Mouse (Mus musculus): ENCODE measurements at regions not wholly inside any gene's neighbourhood (a gene's known extent, or its start where the extent isn't known, plus 50 kb on each side); places are given as distances from the start of the nearest gene placed in this dataset.

DNA sequence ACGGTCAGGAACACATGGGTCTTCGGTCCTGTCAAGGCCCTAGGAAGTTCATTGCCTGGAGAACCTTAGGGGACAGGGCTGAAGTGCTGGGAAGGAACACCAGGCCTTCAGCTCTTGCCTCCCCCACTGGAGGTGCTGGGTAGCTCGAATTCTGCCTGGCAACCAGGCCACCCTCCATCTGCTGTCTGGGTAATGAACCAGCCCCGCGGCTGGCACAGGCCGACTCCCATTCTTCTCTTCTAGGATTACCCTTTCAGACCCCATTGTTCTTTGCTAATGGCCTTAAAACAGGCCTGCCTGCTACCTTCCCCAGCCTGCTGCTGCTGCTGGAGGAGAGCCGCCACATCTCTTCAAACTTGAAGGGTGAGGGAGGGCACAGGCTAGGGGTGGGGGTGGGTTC lies 71.2 kb downstream of the Gadd45g start:
- Histone ChIP-seq H3K4me2 (replicated peaks) (no peak overlapping the region), H3K9me3 (replicated peaks) (no peaks in the 10 kb centered on the region), H3K27me3 (peaks cover 52% of the 10 kb centered on the region), H3K27ac (peak overlapping the region; percentile 80), H3K4me3 (no peak overlapping the region), H3K9ac (no peak overlapping the region), H3K36me3 (no peaks in the 10 kb centered on the region), H3K4me1 (peaks cover 55% of the 10 kb centered on the region)
- 19% methylated on average over 7 of the region's 7 CpGs for WGBS
- peak; percentile 36 for ATAC-seq (ENCODE audit: low FRiP score)

DNA sequence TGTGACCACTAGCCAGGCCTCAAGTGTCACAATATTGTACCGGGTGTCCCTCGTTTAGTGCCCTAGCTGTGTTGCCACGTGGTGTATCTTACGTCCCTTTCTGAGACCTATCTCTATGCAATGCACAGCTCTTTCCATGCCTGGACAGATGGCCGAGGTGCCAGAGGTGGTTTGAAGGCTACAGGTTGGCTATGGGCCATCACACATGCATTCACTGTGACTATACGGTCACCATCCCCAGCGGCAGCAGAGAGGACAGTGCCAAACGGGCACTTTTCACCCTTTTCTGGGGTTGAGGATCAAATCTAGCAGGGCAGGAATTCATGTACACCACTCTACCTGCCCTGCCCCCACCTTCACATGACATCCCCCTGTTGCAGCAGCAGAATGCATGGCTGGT lies 71.6 kb downstream of the Gadd45g start:
- Histone ChIP-seq H3K27me3 (peaks cover 53% of the 10 kb centered on the region), H3K4me3 (no peak overlapping the region), H3K4me1 (peaks cover 55% of the 10 kb centered on the region), H3K27ac (peak overlapping the region; percentile 80), H3K9me3 (replicated peaks) (no peaks in the 10 kb centered on the region), H3K36me3 (no peaks in the 10 kb centered on the region), H3K9ac (no peak overlapping the region), H3K4me2 (replicated peaks) (peak overlapping the region; percentile 21; the same call in 1 of the 2 replicates)
- WGBS: 27% methylated on average over 8 of the region's 8 CpGs
- peak; percentile 11; the same call in 1 of the 2 replicates for ATAC-seq (ENCODE audit: low FRiP score)

DNA sequence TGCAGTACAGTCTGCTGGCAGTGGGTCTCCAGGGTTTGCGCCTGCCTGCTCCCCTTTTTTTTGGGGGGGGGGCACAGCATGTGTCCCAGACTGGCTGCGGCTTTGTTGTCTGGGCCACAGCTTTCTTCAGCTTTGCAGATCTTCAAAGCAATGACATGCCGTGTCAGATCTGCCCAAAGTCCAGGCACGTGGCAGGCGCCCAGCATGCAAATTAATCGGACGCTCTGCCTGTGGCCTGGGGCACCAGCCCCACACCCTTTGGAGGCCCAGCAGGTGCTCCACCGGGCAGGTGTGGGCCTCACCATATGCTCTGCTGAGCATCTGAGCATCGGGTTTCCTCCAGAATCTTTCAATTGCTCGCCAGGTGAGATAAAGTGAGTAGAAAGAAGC lies 72.3 kb downstream of the Gadd45g start:
- H3K9ac ChIP-seq: no peak overlapping the region
- ATAC-seq (ENCODE audit: low FRiP score): peak; percentile 47
- peak overlapping the region; percentile 21; the same call in 1 of the 2 replicates for H3K4me2 ChIP-seq (replicated peaks)
- H3K9me3 ChIP-seq (replicated peaks): no peaks in the 10 kb centered on the region
- peak overlapping the region; percentile 80 for H3K27ac ChIP-seq
- peaks cover 53% of the 10 kb centered on the region for H3K27me3 ChIP-seq
- H3K36me3 ChIP-seq: no peaks in the 10 kb centered on the region
- H3K4me3 ChIP-seq: no peak overlapping the region
- H3K4me1 ChIP-seq: peaks cover 55% of the 10 kb centered on the region
- 5% methylated on average over 10 of the region's 10 CpGs for WGBS

GRCm38 (mm10) chr13:51919171-51919793 lies 72.8 kb downstream of the Gadd45g start:
- WGBS: 2% methylated on average over 14 of the region's 14 CpGs
- no peak overlapping the region for H3K4me3 ChIP-seq

GRCm38 (mm10) chr13:51919937-51920336 lies 73.5 kb downstream of the Gadd45g start:
- Histone ChIP-seq H3K27me3 (peaks cover 53% of the 10 kb centered on the region), H3K9me3 (replicated peaks) (no peaks in the 10 kb centered on the region), H3K4me2 (replicated peaks) (peak overlapping the region; percentile 3; the same call in 1 of the 2 replicates), H3K4me3 (no peak overlapping the region), H3K4me1 (peaks cover 58% of the 10 kb centered on the region), H3K9ac (no peak overlapping the region), H3K36me3 (no peaks in the 10 kb centered on the region), H3K27ac (peak overlapping the region; percentile 80)
- no peak for ATAC-seq (ENCODE audit: low FRiP score)
- 14% methylated on average over 3 of the region's 3 CpGs for WGBS

More at GRCm38 (mm10) chr13:51919171-51919793, 72.8 kb downstream of the Gadd45g start:
- Histone ChIP-seq H3K9me3 (replicated peaks) (no peaks in the 10 kb centered on the region), H3K4me1 (peaks cover 58% of the 10 kb centered on the region), H3K4me2 (replicated peaks) (peak overlapping the region; percentile 21; the same call in 1 of the 2 replicates), H3K27me3 (peaks cover 54% of the 10 kb centered on the region), H3K9ac (no peak overlapping the region), H3K36me3 (no peaks in the 10 kb centered on the region), H3K27ac (peak overlapping the region; percentile 80)
- peak; percentile 29 for ATAC-seq (ENCODE audit: low FRiP score)

- peaks cover 58% of the 10 kb centered on the region for H3K4me1 ChIP-seq
- no peaks in the 10 kb centered on the region for H3K9me3 ChIP-seq (replicated peaks)
- peaks cover 53% of the 10 kb centered on the region for H3K27me3 ChIP-seq
- H3K9ac ChIP-seq: no peak overlapping the region
- peak overlapping the region; percentile 80 for H3K27ac ChIP-seq
- H3K4me2 ChIP-seq (replicated peaks): peak overlapping the region; percentile 3; the same call in 1 of the 2 replicates
- no peak overlapping the region for H3K4me3 ChIP-seq
- ATAC-seq (ENCODE audit: low FRiP score): peak; percentile 74
- no peaks in the 10 kb centered on the region for H3K36me3 ChIP-seq
- 3% methylated on average over 15 of the region's 15 CpGs for WGBS
Measured at GRCm38 (mm10) chr13:51920511-51921351, 74.3 kb downstream of the Gadd45g start.

DNA sequence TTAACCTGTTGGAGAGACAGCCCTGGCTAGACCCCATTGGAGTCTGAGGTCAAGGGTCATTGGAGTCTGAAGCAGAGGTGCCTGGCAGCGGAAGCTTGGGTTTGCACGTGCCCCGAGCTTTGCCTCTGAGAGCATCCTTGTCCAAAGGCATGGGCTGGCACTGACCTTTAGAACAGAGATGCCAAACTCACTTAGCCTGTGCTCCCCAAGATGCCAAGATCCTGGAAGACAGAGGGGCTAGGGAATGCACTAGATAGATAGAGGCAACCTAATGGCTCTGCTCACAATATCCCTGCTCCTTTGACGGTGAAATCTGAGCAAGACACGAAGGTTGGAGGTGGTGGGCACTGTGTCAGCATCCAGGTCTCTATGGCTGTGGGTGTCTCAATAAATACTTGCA lies 75.1 kb downstream of the Gadd45g start:
- Histone ChIP-seq H3K4me1 (peaks cover 59% of the 10 kb centered on the region), H3K4me2 (replicated peaks) (peak overlapping the region; percentile 3; the same call in 1 of the 2 replicates), H3K9me3 (replicated peaks) (no peaks in the 10 kb centered on the region), H3K4me3 (no peak overlapping the region), H3K36me3 (no peaks in the 10 kb centered on the region), H3K27ac (peak overlapping the region; percentile 80), H3K9ac (no peak overlapping the region), H3K27me3 (peaks cover 49% of the 10 kb centered on the region)
- ATAC-seq (ENCODE audit: low FRiP score): no peak
- WGBS: 20% methylated on average over 5 of the region's 5 CpGs

DNA sequence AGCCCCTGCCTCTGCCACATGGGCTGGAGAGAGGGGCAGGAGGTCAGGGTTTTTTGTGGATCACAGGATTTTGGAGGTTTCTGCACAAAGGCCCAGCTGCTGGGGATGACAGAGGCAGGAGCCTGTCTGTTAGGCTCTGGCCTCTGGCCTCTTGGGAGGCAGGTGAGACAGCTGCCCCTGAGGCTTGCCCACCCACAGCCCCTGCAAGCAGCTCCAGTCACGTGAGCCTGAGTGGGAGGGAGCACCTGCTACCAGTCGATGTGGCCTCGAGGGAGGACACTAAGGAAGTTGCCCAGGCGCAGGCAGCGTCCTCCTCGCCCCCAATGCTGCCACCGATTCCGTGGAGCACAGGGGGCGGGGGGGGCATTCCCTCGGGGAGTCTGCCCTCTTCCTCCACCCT lies 80.3 kb downstream of the Gadd45g start:
- WGBS: 36% methylated on average over 10 of the region's 10 CpGs
- ATAC-seq (ENCODE audit: low FRiP score): no peak
- H3K9ac ChIP-seq: no peak overlapping the region
- peaks cover 68% of the 10 kb centered on the region for H3K27me3 ChIP-seq
- H3K27ac ChIP-seq: 0 out of 2 replicates have a peak overlapping the region, but pooled peaks have one; percentile 3
- peaks cover 22% of the 10 kb centered on the region for H3K4me1 ChIP-seq
- H3K36me3 ChIP-seq: no peaks in the 10 kb centered on the region
- H3K4me2 ChIP-seq (replicated peaks): no peak overlapping the region
- no peaks in the 10 kb centered on the region for H3K9me3 ChIP-seq (replicated peaks)
- H3K4me3 ChIP-seq: no peak overlapping the region

DNA sequence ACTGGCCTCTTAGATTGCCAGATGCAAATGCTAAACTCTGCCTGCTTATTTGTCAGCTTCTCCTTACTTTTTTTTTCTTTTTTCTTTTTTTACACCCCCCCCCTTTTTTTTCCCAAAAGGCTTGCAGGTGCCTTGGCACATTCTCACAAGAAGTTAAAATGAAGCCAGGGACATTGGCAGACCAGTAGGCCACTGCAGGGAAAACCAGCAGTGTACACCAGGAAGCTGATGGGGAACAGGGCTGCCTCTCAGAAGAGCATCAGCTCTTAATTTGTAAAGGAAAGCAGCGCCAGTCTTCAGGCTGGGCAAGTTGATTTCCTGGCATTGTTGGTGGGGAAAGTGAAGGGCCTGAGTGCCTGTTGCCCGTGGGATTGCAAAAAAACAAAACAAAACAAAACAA lies 83.3 kb downstream of the Gadd45g start:
- no peak overlapping the region for H3K4me3 ChIP-seq
- H3K4me2 ChIP-seq (replicated peaks): no peak overlapping the region
- no peaks in the 10 kb centered on the region for H3K9me3 ChIP-seq (replicated peaks)
- peaks cover 53% of the 10 kb centered on the region for H3K27me3 ChIP-seq
- peaks cover 15% of the 10 kb centered on the region for H3K4me1 ChIP-seq
- H3K36me3 ChIP-seq: no peaks in the 10 kb centered on the region
- 52% methylated on average over 2 of the region's 2 CpGs for WGBS
- ATAC-seq (ENCODE audit: low FRiP score): no peak
- no peak overlapping the region for H3K27ac ChIP-seq
- H3K9ac ChIP-seq: no peak overlapping the region

DNA sequence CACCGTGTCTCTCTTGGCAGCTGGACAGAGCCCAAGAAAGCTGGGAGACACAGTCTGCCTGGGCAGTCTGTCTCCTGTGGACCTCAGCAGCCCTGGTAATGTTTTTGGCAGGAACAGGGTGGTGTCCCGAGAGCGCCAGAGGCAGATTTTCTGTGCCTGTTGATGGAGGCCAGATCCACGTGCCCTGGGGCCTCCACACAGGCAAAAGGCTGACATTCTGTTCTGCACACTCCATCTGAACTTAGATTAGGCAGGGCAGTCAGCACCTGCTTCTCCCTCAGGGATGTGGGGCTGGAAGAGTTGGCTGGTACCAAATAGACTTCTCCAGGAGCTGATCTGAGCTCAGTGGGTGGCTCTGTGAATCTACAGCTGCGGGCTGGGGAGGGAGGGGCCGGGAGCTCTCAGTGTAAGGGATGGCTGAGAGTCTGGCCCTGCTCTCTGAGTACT lies 83.8 kb downstream of the Gadd45g start:
- Histone ChIP-seq H3K4me1 (peaks cover 15% of the 10 kb centered on the region), H3K4me3 (no peak overlapping the region), H3K27me3 (peaks cover 50% of the 10 kb centered on the region), H3K9ac (no peak overlapping the region), H3K9me3 (replicated peaks) (no peaks in the 10 kb centered on the region), H3K27ac (no peak overlapping the region), H3K36me3 (no peaks in the 10 kb centered on the region), H3K4me2 (replicated peaks) (no peak overlapping the region)
- 35% methylated on average over 6 of the region's 6 CpGs for WGBS
- peak; percentile 58 for ATAC-seq (ENCODE audit: low FRiP score)

DNA sequence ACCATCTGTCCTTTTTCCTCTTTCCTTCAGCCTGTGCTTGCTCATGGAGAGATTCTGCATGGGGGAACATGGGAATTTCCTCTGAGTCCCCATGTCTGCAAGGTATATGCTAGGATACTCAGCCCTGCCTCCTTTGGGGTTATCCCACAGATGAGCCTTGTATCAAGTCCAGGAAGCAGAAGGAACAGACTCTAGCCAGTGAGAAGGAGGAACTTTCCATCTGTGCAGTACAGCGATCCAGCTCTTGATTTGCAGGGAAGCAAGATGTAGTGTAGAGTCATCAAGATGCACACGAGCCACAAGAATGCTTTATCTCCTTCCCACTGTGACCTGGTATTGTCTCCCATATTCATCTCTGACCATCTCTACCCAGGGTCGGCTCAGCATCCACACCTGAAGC lies 84.5 kb downstream of the Gadd45g start:
- H3K9ac ChIP-seq: no peak overlapping the region
- no peak overlapping the region for H3K27ac ChIP-seq
- no peaks in the 10 kb centered on the region for H3K36me3 ChIP-seq
- 89% methylated on average over 3 of the region's 3 CpGs for WGBS
- no peak for ATAC-seq (ENCODE audit: low FRiP score)
- no peak overlapping the region for H3K4me3 ChIP-seq
- H3K27me3 ChIP-seq: peaks cover 44% of the 10 kb centered on the region
- H3K9me3 ChIP-seq (replicated peaks): no peaks in the 10 kb centered on the region
- no peak overlapping the region for H3K4me2 ChIP-seq (replicated peaks)
- peaks cover 15% of the 10 kb centered on the region for H3K4me1 ChIP-seq

GRCm38 (mm10) chr13:51935827-51936226 lies 89.3 kb downstream of the Gadd45g start:
- Histone ChIP-seq H3K36me3 (no peaks in the 10 kb centered on the region), H3K27ac (no peak overlapping the region), H3K27me3 (peaks cover 23% of the 10 kb centered on the region), H3K9me3 (replicated peaks) (no peaks in the 10 kb centered on the region), H3K4me2 (replicated peaks) (no peak overlapping the region), H3K9ac (no peak overlapping the region), H3K4me1 (peaks cover 2% of the 10 kb centered on the region), H3K4me3 (no peak overlapping the region)
- no peak for ATAC-seq (ENCODE audit: low FRiP score)
- 88% methylated on average over 10 of the region's 10 CpGs for WGBS

All from hindbrain, embryonic 12.5 days (tissue).